Mouse (Mus musculus) forebrain, embryonic 15.5 days (tissue): ENCODE results near the gene Ghrhr. TPM values are rescaled to one million over a fixed set of nuclear protein-coding genes. Genes with fewer than 3 reads are reported as not detected.
A peak's percentile ranks its signal among the peaks of the same experiment; 100 is the strongest.

Experiments used
- ATAC-seq: fragments of 200-750 bp; cut with Nextera tagmentation; replicated peaks from 2 replicates; pipeline ENCODE4 v1.8.0; 2017; ENCODE audit warnings: mild to moderate bottlenecking, moderate TSS enrichment, moderate library complexity
- H3K27ac ChIP-seq: fragments of 300-500 bp; sonication (generic); replicated peaks from 2 replicates; pipeline ENCODE4 v1.5.1; 2015; ENCODE audit warnings: mild to moderate bottlenecking, inconsistent platforms
- H3K27me3 ChIP-seq: fragments of 300-500 bp; sonication (generic); 2 replicates; pipeline ENCODE4 v1.6.1; 2015; ENCODE audit warnings: inconsistent platforms
- H3K36me3 ChIP-seq: fragments of 300-500 bp; sonication (generic); 2 replicates; pipeline ENCODE4 v1.6.1; 2015; ENCODE audit warnings: mild to moderate bottlenecking, inconsistent platforms
- H3K4me1 ChIP-seq: fragments of 300-500 bp; sonication (generic); 2 replicates; pipeline ENCODE4 v1.6.1; 2015; ENCODE audit warnings: inconsistent platforms
- H3K4me2 ChIP-seq: fragments of 300-500 bp; sonication (generic); replicated peaks from 2 replicates; pipeline ENCODE4 v1.6.1; 2015; ENCODE audit warnings: mild to moderate bottlenecking, inconsistent platforms
- H3K4me3 ChIP-seq: fragments of 300-500 bp; sonication (generic); 2 replicates; pipeline ENCODE4 v1.5.1; 2015; ENCODE audit warnings: mild to moderate bottlenecking, inconsistent platforms
- H3K9ac ChIP-seq: fragments of 300-500 bp; sonication (generic); replicated peaks from 2 replicates; pipeline ENCODE4 v1.6.1; 2015; ENCODE audit warnings: mild to moderate bottlenecking, inconsistent platforms
- H3K9me3 ChIP-seq: fragments of 300-500 bp; sonication (generic); 2 replicates; pipeline ENCODE4 v1.6.1; 2016; ENCODE audit warnings: inconsistent platforms
- whole genome bisulfite sequencing: fragments of 180-500 bp; shearing (Covaris S2); methylation state at CpG from one replicate; pipeline ENCODE4 v1.1.7; 2015; ENCODE audit warnings: mixed read lengths; 5-methylcytosine and 5-hydroxymethylcytosine counted together
- polyA plus RNA-seq: library from polyadenylated mRNA; unstranded; fragments of >200 nt; fragmentation: Nextera tagmentation; extraction: Ambion mirVana; gene quantifications from 2 replicates; pipeline ENCODE4 v1.2.1, GENCODE M21; 2015

Ghrhr gene
- polyA plus RNA-seq, 1 experiment from 2014 or later = not detected

GRCm38 (mm10) chr6:55435266-55436159 is 59.4 kb downstream of the Ghrhr start:
- H3K27me3 ChIP-seq = no peaks in the 10 kb centered on the region
- no peaks in the 10 kb centered on the region for H3K36me3 ChIP-seq
- WGBS = 30% methylated on average over 8 of the region's 8 CpGs
- no peaks in the 10 kb centered on the region for H3K9me3 ChIP-seq
- H3K4me1 ChIP-seq = peaks cover 29% of the 10 kb centered on the region
- no peak overlapping the region for H3K9ac ChIP-seq
- H3K27ac ChIP-seq = peak overlapping the region; percentile 84
- peak; percentile 86 for ATAC-seq
- no peak overlapping the region for H3K4me2 ChIP-seq
- no peak overlapping the region for H3K4me3 ChIP-seq

GRCm38 (mm10) chr6:55437919-55438318 is 61.8 kb downstream of the Ghrhr start:
- WGBS = 57% methylated on average over 3 of the region's 3 CpGs
- H3K27me3 ChIP-seq = no peaks in the 10 kb centered on the region

More at GRCm38 (mm10) chr6:55437919-55438318, 61.8 kb downstream of the Ghrhr start:
- Histone ChIP-seq H3K4me2 (no peak overlapping the region), H3K4me1 (peaks cover 29% of the 10 kb centered on the region), H3K9ac (no peak overlapping the region), H3K9me3 (no peaks in the 10 kb centered on the region), H3K36me3 (no peaks in the 10 kb centered on the region), H3K4me3 (no peak overlapping the region), H3K27ac (no peak overlapping the region)
- ATAC-seq = no peak

Other genes starting within 250 kb of the Ghrhr start
- 0.60 and 0.65 TPM in 2 replicates for gene Crhr2, start 243.3 kb upstream of the Ghrhr start, polyA plus RNA-seq
- gene Inmt, start 201.3 kb upstream of the Ghrhr start, polyA plus RNA-seq = not detected in 2 replicates
- 14.9 and 17.4 TPM in 2 replicates for gene Mindy4, start 172.9 kb upstream of the Ghrhr start, polyA plus RNA-seq
- 5.8 and 12.2 TPM in 2 replicates for gene Aqp1, start 39.9 kb upstream of the Ghrhr start, polyA plus RNA-seq
- gene Adcyap1r1, start 75.7 kb downstream of the Ghrhr start, polyA plus RNA-seq = 31.5 and 32.1 TPM in 2 replicates